Comparison of ENCODE assay signal across 17 mouse cellular contexts in the genomic region with DNA sequence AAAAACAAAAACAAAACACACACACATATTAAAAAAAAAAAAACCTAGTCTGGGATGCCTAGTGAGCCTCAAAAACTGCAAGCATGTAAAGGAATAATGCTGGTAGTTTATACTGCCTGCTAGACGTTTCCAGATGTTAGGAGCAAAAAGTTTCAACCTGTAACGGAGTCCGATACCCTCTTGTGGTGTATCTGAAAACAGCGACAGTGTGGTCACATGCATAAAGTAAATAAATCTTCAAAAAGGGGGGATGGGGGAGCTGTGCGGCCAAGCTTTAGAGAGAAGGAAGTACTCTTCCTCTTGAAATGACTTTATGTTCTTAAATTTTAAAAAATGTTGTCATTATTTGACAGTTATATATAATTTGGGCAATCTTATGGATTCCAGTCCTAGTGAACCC. TPM values are rescaled to one million over a fixed set of nuclear protein-coding genes. Genes with fewer than 3 reads are reported as not detected.
DNase-seq lines count a peak whose midpoint lies in the region; ATAC-seq and TF ChIP-seq lines count a peak whose summit lies in the region.
"Had no signal": no experiment of that assay in that cellular context is flagged by ENCODE, and none has a peak within 500 bp of the region (broad histone marks: within the 10 kb centered on the region; RNA-seq: fewer than 3 reads in every experiment).

No protein-coding gene starts in this region.

- no peak overlapping the region for H3K9ac ChIP-seq in midbrain, postnatal 0 days (replicated peaks; ENCODE audit: low read length, poor library complexity, severe bottlenecking)
- no peak overlapping the region for H3K9ac ChIP-seq in midbrain, embryonic 14.5 days (replicated peaks; ENCODE audit: low read length)
- H3K9ac ChIP-seq: embryonic facial prominence, embryonic 15.5 days; hindbrain, embryonic 15.5 days; limb, embryonic 15.5 days; neural tube, embryonic 12.5 days had no signal

- H3K4me1 ChIP-seq in midbrain, postnatal 0 days (ENCODE audit: insufficient read depth, low read length): no peaks in the 10 kb centered on the region
- no peaks in the 10 kb centered on the region for H3K4me1 ChIP-seq in midbrain, embryonic 14.5 days (ENCODE audit: control insufficient read depth, insufficient read depth, low read length)
- H3K4me1 ChIP-seq in kidney, adult 2 months (ENCODE audit: control insufficient read depth, insufficient read depth, low read length): peaks cover 7% of the 10 kb centered on the region; the same call in 1 of the 2 replicates
- H3K4me1 ChIP-seq: embryonic facial prominence, embryonic 15.5 days; heart, embryonic 10.5 days; hindbrain, embryonic 15.5 days; limb, embryonic 15.5 days; neural tube, embryonic 12.5 days had no signal

- WGBS in midbrain, postnatal 0 days: 51% methylated on average over 5 of the region's 5 CpGs
- 56% methylated on average over 5 of the region's 5 CpGs for whole genome bisulfite sequencing in midbrain, embryonic 14.5 days
- WGBS in kidney, adult 2 months: 16% methylated on average over 5 of the region's 5 CpGs

- H3K4me3 ChIP-seq in midbrain, postnatal 0 days (ENCODE audit: low read depth, low read length): no peak overlapping the region
- H3K4me3 ChIP-seq in midbrain, embryonic 14.5 days (replicated peaks; ENCODE audit: low read depth, low read length): no peak overlapping the region
- no peak overlapping the region for H3K4me3 ChIP-seq in kidney, adult 2 months (ENCODE audit: insufficient read depth, low read depth, low read length)
- H3K4me3 ChIP-seq: embryonic facial prominence, embryonic 15.5 days; heart, embryonic 10.5 days; hindbrain, embryonic 15.5 days; layer of hippocampus, adult 2 months; limb, embryonic 15.5 days; neural tube, embryonic 12.5 days had no signal

- DNase-seq in embryo, embryonic 11 days: peak; percentile 23
- DNase-seq in embryo, embryonic 10 days (ENCODE audit: low spot score): no peak
- DNase-seq in midbrain, postnatal 0 days (ENCODE audit: low spot score): no peak
- DNase-seq in midbrain, embryonic 14.5 days: no peak
- DNase-seq in thymus, postnatal 4 days: peak; percentile 52
- DNase-seq in layer of hippocampus, postnatal 14 days (ENCODE audit: low spot score in 2 of 2): no peak
- DNase-seq in kidney, adult 2 months: no peak
- DNase-seq: adrenal gland, postnatal 14 days; cerebellum, adult 11 months; right cerebral cortex, postnatal 14 days had no signal

- TF ChIP-seq POLR2A in kidney, adult 2 months (IDR thresholded peaks at IDR 0.05; ENCODE audit: low read depth, low read length): no peak

- no peak overlapping the region for H3K4me2 ChIP-seq in midbrain, postnatal 0 days (ENCODE audit: low read depth, low read length, poor library complexity, severe bottlenecking)
- H3K4me2 ChIP-seq in midbrain, embryonic 14.5 days (ENCODE audit: low read length): no peak overlapping the region
- H3K4me2 ChIP-seq: embryonic facial prominence, embryonic 15.5 days; hindbrain, embryonic 15.5 days; limb, embryonic 15.5 days; neural tube, embryonic 12.5 days had no signal

- ATAC-seq in midbrain, postnatal 0 days (ENCODE audit: low FRiP score): no peak
- no peak for ATAC-seq in midbrain, embryonic 14.5 days (ENCODE audit: low FRiP score, low TSS enrichment)
- peak; percentile 48 for ATAC-seq in common myeloid progenitor, adult 5-6 weeks (replicated peaks; ENCODE audit: low read depth, poor library complexity, severe bottlenecking)

- peak; percentile 49 for TF ChIP-seq CTCF in midbrain, postnatal 0 days (IDR thresholded peaks at IDR 0.05)
- no peak for TF ChIP-seq CTCF in kidney, adult 2 months (conservative IDR thresholded peaks at IDR 0.05; ENCODE audit: insufficient read depth, insufficient read length, low read depth, low read length)

- no peaks in the 10 kb centered on the region for H3K27me3 ChIP-seq in midbrain, postnatal 0 days (ENCODE audit: insufficient read depth, low read length)
- no peaks in the 10 kb centered on the region for H3K27me3 ChIP-seq in midbrain, embryonic 14.5 days (ENCODE audit: control insufficient read depth, insufficient read depth, low read length)
- H3K27me3 ChIP-seq in kidney, adult 2 months (replicated peaks; ENCODE audit: control insufficient read depth, insufficient read depth, low read length): no peaks in the 10 kb centered on the region
- H3K27me3 ChIP-seq: embryonic facial prominence, embryonic 15.5 days; hindbrain, embryonic 15.5 days; limb, embryonic 15.5 days; neural tube, embryonic 12.5 days had no signal

- H3K27ac ChIP-seq in midbrain, postnatal 0 days (ENCODE audit: low read depth, low read length): no peak overlapping the region
- no peak overlapping the region for H3K27ac ChIP-seq in midbrain, embryonic 14.5 days (replicated peaks; ENCODE audit: low read depth, low read length)
- no peak overlapping the region for H3K27ac ChIP-seq in kidney, adult 2 months (ENCODE audit: insufficient read depth, low read depth, low read length)
- H3K27ac ChIP-seq: embryonic facial prominence, embryonic 15.5 days; heart, embryonic 10.5 days; hindbrain, embryonic 15.5 days; layer of hippocampus, adult 2 months; limb, embryonic 15.5 days; neural tube, embryonic 12.5 days had no signal

- H3K9me3 ChIP-seq in midbrain, postnatal 0 days (ENCODE audit: low read length): no peaks in the 10 kb centered on the region
- H3K9me3 ChIP-seq in midbrain, embryonic 14.5 days (ENCODE audit: control insufficient read depth, low read length): peaks cover 3% of the 10 kb centered on the region; the same call in 1 of the 2 replicates
- H3K9me3 ChIP-seq: embryonic facial prominence, embryonic 15.5 days; heart, embryonic 10.5 days; hindbrain, embryonic 15.5 days; limb, embryonic 15.5 days; neural tube, embryonic 12.5 days had no signal

- no peaks in the 10 kb centered on the region for H3K36me3 ChIP-seq in midbrain, postnatal 0 days (ENCODE audit: insufficient read depth, low read length)
- no peaks in the 10 kb centered on the region for H3K36me3 ChIP-seq in midbrain, embryonic 14.5 days (ENCODE audit: control insufficient read depth, insufficient read depth, low read length)
- no peaks in the 10 kb centered on the region for H3K36me3 ChIP-seq in kidney, adult 2 months (ENCODE audit: control insufficient read depth, insufficient read depth, low read length)
- H3K36me3 ChIP-seq: embryonic facial prominence, embryonic 15.5 days; heart, embryonic 10.5 days; hindbrain, embryonic 15.5 days; limb, embryonic 15.5 days; neural tube, embryonic 12.5 days had no signal

RNA-seq across cellular contexts. Expression of a gene that starts 34.7 kb away (rescaled TPM):
- 73.2 and 78.9 TPM in 2 replicates for total RNA-seq in midbrain, postnatal 0 days (2014; rRNA removed)
- 52.9 and 53.1 TPM in 2 replicates for polyA plus RNA-seq in midbrain, postnatal 0 days (2015; fragmentation: Nextera tagmentation; extraction: Ambion mirVana)
- 63.8 and 66.2 TPM in 2 replicates for polyA plus RNA-seq in midbrain, embryonic 14.5 days (2014; fragmentation: Nextera tagmentation; extraction: Ambion mirVana)
- 19.9 and 20.5 TPM in 2 replicates for total RNA-seq in common myeloid progenitor, adult 5-6 weeks (2017)
- 10 to 100 TPM; 61.7 to 66.1 TPM for total RNA-seq in layer of hippocampus, postnatal 14 days (2021)
- polyA plus RNA-seq in kidney, adult 2 months (2012; rRNA removed): 62.0 and 62.8 TPM in 2 replicates

Comparison
In these comparisons a context has a peak if more than half of its experiments do, and no peak if none do; other contexts are left out.
1. DNase-seq: peak in embryo, embryonic 11 days (single experiment) and thymus, postnatal 4 days (single experiment); none in embryo, embryonic 10 days (single experiment), midbrain, postnatal 0 days (single experiment), midbrain, embryonic 14.5 days (single experiment), layer of hippocampus, postnatal 14 days (0 of 2) and kidney, adult 2 months (single experiment).